In genomic region chrX:166286760-166287483, GRCm38 (mm10) we compare ENCODE assay signal across 8 mouse cellular contexts. TPM values are rescaled to one million over a fixed set of nuclear protein-coding genes. Genes with fewer than 3 reads are reported as not detected.
A peak's percentile ranks its signal among the peaks of the same experiment; 100 is the strongest.
DNase-seq lines count a peak whose midpoint lies in the region; ATAC-seq and TF ChIP-seq lines count a peak whose summit lies in the region.

No protein-coding gene starts in this region.

- 0 out of 2 replicates have a peak, but pooled peaks have one; percentile 53 for ATAC-seq in neural tube, embryonic 13.5 days (ENCODE audit: low read depth)
- peak; percentile 79; the same call in 1 of the 2 replicates for ATAC-seq in hindbrain, embryonic 15.5 days (ENCODE audit: low FRiP score, low read depth)

- intact Hi-C loops in heart, postnatal 36 days (cut with DNase I) = loop anchor here (10.0 kb wide), 1 partner anchor 62 kb away; no protein-coding TSS in a partner anchor

- no peaks in the 10 kb centered on the region for H3K36me3 ChIP-seq in neural tube, embryonic 13.5 days
- H3K36me3 ChIP-seq in hindbrain, embryonic 15.5 days = no peaks in the 10 kb centered on the region

- no peak overlapping the region for H3K9ac ChIP-seq in neural tube, embryonic 13.5 days
- no peak overlapping the region for H3K9ac ChIP-seq in hindbrain, embryonic 15.5 days

- H3K4me1 ChIP-seq in neural tube, embryonic 13.5 days (replicated peaks) = peaks cover 15% of the 10 kb centered on the region; the same call in 1 of the 2 replicates
- peaks cover 16% of the 10 kb centered on the region for H3K4me1 ChIP-seq in hindbrain, embryonic 15.5 days (replicated peaks)
- H3K4me1 ChIP-seq in olfactory bulb, adult 2 months (ENCODE audit: control insufficient read depth, insufficient read depth, low read length) = no peaks in the 10 kb centered on the region

- H3K27ac ChIP-seq in neural tube, embryonic 13.5 days (replicated peaks) = peak overlapping the region; percentile 68
- peak overlapping the region; percentile 69 for H3K27ac ChIP-seq in hindbrain, embryonic 15.5 days (replicated peaks)
- H3K27ac ChIP-seq in olfactory bulb, adult 2 months (ENCODE audit: insufficient read depth, low read depth, low read length) = peak overlapping the region; percentile 70

- TF ChIP-seq POLR2A in olfactory bulb, adult 2 months (IDR thresholded peaks at IDR 0.05; ENCODE audit: insufficient read depth, low read depth, low read length) = no peak

- no peaks in the 10 kb centered on the region for H3K9me3 ChIP-seq in neural tube, embryonic 13.5 days
- no peaks in the 10 kb centered on the region for H3K9me3 ChIP-seq in hindbrain, embryonic 15.5 days

- no peak for TF ChIP-seq CTCF in olfactory bulb, adult 2 months (IDR thresholded peaks at IDR 0.05; ENCODE audit: insufficient read depth, low read depth, low read length)

- H3K27me3 ChIP-seq in neural tube, embryonic 13.5 days = peaks cover 26% of the 10 kb centered on the region; the same call in 1 of the 2 replicates
- 0 out of 2 replicates have a peak, but pooled peaks cover 2% of the 10 kb centered on the region for H3K27me3 ChIP-seq in hindbrain, embryonic 15.5 days

- DNase-seq in embryo, embryonic 11 days = peak; percentile 3
- no peak for DNase-seq in embryo, embryonic 9.5 days (ENCODE audit: extremely low spot score)
- DNase-seq in neural tube, embryonic 10.5 days (ENCODE audit: extremely low spot score, low spot score) = no peak
- DNase-seq in heart, postnatal 36 days = no peak
- no peak for DNase-seq in ovary, adult 18-20 months (ENCODE audit: low spot score)

- WGBS in neural tube, embryonic 13.5 days = 48% methylated on average over 9 of the region's 9 CpGs
- 45% methylated on average over 9 of the region's 9 CpGs for WGBS in hindbrain, embryonic 15.5 days
- 63% methylated on average over 9 of the region's 9 CpGs for WGBS in olfactory bulb, adult 2 months

- 0 out of 2 replicates have a peak overlapping the region, but pooled peaks have one; percentile 7 for H3K4me2 ChIP-seq in neural tube, embryonic 13.5 days
- peak overlapping the region; percentile 9; the same call in 1 of the 2 replicates for H3K4me2 ChIP-seq in hindbrain, embryonic 15.5 days

- no peak overlapping the region for H3K4me3 ChIP-seq in neural tube, embryonic 13.5 days
- H3K4me3 ChIP-seq in hindbrain, embryonic 15.5 days = no peak overlapping the region
- H3K4me3 ChIP-seq in olfactory bulb, adult 2 months (ENCODE audit: insufficient read depth, low read depth, low read length) = no peak overlapping the region

RNA-seq across cellular contexts. Expression of gene Gpm6b, which starts 48.2 kb away (rescaled TPM):
- polyA plus RNA-seq in neural tube, embryonic 13.5 days (2015; fragmentation: Nextera tagmentation; extraction: Ambion mirVana) = 226 and 240 TPM in 2 replicates
- polyA plus RNA-seq in hindbrain, embryonic 15.5 days (2015; fragmentation: Nextera tagmentation; extraction: Ambion mirVana) = 262 and 292 TPM in 2 replicates
- 307 and 403 TPM in 2 replicates for polyA plus RNA-seq in olfactory bulb, adult 2 months (2012; ENCODE audit: insufficient read depth, insufficient read length, low replicate concordance, missing spikeins)
- 10 to 100 TPM; 10.8 to 14.2 TPM for total RNA-seq in heart, postnatal 36 days (2021)
